Mouse (Mus musculus) left cerebral cortex, adult 9 months (tissue): ENCODE measurements at regions not wholly inside any gene's neighbourhood (a gene's known extent, or its start where the extent isn't known, plus 50 kb on each side); places are given as distances from the start of the nearest gene placed in this dataset.
A peak's percentile ranks its signal among the peaks of the same experiment; 100 is the strongest.

ENCODE experiments used
- DNase-seq, 2 experiments: peaks; one replicate each; pipeline ENCODE4 v3.0.0; 2022; ENCODE audit warnings: low spot score in 2 of 2

DNA sequence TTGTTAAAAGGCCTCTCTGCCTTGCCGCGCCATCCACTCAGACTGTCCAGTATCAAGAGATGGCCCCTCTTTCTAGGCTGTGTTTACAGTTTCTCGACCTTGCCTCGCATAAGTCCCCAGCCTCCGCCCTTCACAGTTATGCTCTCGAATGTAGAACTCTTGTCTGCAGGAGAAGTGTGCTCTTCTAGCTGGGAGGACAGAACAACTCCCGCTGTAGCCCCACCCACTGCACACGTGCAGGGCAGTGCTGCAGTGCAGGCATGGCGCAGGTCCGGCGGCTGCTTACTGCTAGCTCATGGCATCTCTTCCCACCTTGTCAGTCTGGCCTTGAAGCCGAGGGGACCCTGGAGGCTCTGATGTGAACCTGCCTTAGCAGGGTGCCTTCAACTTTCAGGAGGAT is 145.7 kb upstream of the Lrfn2 start:
- no peak for DNase-seq

DNA sequence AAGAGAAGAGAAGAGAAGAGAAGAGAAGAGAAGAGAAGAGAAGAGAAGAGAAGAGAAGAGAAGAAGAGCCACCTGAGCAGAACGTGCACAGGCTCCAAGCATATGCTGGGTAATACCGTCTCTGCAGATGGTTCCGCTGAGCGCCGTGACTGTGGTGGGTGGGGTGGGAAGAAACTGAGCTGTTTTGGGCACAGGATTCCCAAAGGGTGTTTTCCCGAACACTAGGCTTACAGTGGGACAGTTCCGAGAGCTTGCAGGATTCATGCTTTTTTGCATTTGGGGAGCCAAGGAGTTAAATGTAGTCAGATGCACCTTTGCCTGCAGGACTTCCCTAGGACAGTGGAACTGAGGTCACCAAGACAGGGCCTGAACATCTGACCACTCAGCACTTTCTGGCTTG is 142.3 kb upstream of the Lrfn2 start:
- peak in 1 of 2 experiments; percentile 64 for DNase-seq

DNA sequence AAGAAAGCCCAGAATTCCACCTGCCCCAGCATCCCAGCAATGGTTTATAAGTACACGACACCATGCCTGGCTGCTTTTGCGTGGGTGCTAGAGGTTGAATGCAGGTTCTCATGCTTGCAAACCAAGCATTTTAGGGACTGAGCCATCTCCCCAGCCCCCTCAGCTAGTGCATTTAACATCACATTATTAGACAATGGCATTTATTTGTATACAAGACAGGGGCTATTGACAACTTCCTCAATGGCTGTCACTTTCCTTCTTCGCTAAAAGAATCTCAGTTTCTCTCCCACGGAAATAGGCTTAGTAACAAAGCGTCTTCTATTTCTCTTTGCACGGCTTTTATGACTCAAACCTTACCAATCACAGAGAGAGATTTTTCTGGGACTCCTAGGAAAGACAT is 141.7 kb upstream of the Lrfn2 start:
- DNase-seq, result no peak

DNA sequence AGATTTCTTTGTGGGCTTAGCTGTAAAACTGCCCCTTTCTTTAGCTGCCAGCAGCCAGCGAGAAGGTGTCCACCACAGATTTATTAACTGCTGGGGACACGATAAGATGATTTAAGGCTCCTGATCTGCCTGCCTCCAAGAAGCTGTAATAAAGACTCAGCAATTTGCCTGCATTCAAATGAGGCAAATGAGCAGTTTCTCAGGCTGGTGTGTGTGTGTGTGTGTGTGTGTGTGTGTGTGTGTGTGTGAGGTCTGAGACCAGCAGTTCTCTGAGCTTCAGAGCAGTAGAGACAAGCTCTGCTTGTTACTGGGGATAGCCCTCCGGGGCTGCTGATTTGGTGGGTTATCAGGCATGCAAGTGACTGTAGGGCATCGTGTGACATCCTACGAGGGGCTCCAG is 139.2 kb upstream of the Lrfn2 start:
- DNase-seq, result no peak

DNA sequence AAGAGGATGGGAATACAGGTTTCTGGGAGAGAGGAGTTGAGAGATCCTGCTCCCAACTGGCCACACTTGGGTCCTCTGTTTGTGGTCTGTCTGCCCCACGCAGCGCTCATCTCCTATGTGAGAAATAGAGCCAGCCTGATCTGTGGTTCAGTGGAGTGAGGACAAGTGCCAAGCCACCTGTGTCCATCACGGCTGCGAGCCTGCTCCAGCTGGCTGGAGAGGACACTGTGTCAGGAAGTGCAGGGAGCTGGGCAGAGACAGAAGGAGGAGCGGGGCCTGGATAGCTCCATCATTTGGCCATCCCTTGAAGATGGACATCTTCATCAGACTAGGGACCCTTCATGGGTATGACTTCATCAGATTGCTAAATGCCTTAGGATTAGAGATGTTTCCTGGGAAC is 136.4 kb upstream of the Lrfn2 start:
- no peak for DNase-seq

DNA sequence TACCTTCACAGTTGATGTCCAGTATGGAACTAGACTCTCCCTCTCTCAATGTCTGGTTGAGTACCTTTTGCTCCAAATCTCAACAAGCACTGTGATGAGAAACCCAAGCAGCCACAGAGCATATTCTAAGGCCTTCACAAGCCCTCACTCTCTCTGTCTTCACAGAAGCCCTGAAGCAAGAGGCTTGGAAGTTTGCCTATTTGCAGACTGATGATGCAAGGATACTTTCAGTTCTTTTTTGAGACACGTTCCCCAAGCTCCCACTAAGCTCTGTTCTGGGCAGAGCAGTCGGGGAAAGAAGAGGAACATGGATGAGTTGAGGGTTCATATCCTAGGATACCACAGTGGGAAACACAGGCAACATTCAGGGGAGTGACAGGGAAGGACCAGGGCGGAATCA is 134.0 kb upstream of the Lrfn2 start:
- DNase-seq, result no peak

DNA sequence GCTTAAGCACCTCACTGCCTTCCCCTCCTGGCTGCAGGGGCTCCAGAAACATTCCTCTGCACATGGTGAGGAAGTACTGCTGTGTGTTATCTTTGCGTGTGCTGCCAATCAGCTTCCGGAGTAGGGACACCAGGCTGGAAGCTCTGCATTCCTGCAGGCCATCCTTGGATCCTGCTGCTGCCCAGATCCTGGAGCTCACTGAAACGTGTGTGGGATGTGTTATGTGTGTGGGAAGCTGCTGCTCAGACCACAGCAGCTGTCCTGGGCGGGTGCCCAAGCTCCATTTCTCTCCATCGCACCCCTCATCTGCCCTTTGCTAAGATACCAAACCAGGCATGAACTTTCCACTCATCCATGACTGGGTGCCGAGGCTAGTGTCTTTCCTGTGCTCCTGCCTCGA is 129.5 kb upstream of the Lrfn2 start:
- DNase-seq, result peak in 1 of 2 experiments; percentile 60

DNA sequence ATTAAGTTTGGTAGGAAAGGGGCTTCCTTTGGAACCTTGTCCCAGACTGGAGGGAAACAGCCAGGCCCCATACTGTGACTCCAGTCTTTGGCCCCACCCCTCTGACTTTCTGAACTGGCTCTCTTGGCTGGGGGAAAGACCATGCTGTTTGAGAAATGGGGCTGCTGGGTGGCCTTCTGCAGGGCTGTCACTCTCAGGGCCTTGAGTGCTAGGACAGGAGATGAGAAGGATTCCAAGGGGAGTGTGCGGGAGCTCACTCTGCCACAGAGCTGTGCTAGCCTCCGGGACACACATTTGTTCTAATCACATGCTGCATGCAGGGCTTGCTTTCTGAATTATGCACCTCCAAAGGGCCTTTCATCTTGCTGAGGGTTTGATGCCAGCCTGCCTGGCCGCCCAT is 124.3 kb upstream of the Lrfn2 start:
- no peak for DNase-seq

DNA sequence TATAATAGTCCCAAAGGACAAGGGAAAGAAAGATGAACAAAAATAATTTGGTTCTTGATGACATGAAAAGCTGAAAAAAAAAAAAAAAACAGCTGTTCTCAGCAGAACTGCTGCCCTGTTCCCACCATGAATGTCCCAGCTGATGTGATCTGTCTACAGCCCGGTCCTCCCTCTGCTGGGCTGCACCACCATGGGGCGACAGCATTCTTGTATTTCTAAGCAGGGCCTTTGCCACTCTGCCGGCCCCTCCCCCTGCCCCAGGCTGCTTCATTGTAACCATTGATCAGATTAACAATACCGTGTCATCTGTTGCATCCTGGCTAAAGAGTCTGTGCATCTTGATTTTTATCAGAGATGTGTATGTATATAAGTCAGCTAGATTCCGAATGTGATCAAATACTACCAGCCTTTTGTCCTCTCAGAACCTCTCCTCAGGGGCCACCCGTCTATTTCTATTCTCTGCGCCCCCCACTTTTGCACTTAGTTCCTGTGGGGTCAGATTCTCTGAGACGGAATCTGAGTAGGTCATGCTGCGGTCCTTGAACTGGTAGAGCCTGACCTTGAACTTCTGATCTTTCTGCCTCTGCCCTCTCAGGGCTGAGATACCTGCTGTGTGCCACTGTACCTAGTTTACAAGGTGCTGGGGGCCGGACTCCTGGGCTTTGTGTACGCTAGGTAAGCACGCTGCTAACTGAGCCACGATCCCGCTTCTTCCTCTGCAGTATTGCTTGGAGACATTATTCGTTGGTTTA is 117.2 kb upstream of the Lrfn2 start:
- DNase-seq, result no peak

DNA sequence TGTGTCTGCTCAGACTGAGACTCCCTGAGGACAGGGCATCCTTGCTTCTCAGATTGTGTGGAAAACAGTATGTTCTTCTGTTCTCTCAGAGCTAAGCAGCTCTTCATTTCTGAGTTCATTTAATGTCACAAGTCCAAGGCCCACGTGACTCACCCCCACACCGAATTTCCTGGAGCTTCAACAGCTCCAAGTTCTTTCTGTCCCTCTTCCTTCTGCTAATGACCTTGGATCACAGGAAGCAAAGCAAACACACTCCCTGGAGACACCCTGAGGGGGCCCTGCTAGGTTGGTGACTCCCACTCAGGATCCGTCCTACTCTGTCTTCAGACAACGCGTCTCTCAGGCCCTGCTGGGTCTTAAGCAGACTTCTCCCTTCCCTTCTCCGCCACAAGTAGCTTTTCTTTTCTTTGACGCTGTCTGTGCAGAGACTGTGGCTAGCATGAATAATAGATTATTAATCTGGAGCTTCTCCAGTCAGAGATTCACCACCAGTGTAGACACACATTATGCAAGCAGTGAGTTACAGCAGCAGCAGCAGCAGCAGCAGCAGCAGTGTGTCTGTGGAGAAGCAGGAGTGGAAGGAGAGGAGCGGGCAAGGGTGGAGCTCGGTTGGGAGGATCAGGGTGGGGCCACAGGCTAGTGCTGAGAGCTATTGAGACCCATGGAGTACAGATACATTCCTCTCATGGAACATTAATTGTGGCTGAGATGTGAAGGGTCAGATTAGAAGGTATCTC is 115.4 kb upstream of the Lrfn2 start:
- no peak for DNase-seq

DNA sequence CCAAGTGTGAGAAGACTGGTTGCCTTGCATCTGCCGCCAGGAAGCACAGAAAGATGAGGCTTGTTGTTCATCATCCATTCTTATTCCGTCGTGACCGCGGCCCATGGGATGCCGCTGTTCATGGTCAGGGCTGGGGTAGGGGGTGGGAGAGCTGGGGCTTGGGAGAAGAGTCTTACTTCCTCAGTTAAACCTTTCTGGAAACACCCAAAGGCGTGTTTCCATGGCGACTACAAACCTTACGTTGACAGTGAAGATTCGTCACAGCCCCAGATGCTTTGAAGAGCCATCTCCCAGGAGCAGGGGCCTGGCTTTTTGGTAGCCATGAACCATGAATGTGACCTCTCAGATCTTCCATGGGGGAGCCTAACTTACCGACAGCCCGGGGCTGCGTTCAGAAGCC is 114.6 kb upstream of the Lrfn2 start:
- DNase-seq, result no peak

DNA sequence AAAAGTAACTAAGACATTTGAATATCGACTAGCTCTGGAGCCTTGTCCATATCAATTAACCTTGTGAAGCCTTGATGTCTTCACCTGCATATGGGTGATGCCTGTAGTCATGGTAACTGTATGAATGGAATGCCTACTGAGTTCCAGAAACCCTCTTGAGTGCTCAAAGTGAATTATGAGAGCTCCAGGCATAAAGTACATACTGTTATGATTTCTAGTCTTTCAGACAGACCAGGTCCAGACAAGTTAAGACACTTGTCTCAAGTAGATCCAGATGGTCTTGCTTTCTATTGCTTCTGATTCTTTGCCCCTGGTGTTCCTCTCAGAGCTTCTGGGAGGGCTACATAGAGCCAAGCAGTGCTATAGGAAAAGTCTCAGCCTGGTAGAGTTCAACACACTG is 112.5 kb upstream of the Lrfn2 start:
- DNase-seq, result no peak

DNA sequence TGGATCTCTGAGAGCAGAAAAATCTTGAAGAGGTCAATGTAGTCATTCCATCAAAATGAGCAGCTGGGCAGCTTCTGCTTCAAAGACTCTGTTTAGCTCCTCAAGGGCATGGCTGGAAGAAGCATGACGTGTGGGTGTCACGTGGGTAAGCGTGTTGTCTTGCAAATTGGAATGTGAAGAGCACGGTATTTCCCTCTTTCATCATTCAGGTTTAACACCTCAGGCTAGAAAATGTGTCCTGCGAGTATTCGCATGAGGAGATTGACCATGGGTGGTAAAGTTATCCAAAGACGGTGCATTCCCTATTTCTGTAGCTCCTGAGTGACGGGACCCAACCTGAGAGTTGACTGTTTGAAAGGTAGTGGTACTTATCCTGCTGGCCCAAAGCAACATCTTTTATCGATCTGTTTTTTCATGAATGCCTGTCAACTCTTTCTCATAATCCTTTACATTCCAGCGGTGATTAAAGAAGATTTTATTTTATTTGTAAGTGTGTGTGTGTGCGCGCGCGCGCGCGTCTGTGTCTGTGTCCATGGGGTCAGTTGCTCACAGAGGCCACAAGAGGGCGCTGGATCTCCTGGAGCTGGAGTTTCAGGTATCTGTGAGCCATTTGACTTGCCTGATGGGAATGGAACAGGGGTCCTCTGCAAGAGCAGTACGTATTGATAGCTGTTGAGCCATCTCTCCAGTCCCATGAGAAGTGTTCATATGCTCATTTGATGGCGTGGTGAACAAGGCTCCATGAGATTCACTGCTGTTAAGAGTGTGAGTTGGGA is 109.9 kb upstream of the Lrfn2 start:
- DNase-seq, result no peak

DNA sequence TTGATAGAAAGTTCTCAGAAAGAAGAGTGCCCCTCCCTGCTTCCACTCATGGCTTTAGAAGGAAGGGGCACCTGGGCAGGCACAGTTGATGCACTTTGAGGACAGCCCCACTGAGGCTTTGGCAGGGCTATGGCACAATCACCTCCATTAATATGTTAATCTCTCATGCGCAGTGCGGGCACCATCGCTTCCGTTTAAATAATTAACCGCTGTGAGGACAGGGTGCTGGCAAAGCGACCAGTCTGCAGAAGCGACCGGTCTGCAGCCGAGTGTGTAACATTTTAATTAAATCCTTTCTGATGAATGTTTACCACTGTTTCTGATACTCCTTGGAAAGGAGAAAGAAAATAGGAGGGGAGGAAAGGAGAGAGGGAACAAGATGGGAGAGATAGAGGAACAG is 108.3 kb upstream of the Lrfn2 start:
- DNase-seq, result no peak

DNA sequence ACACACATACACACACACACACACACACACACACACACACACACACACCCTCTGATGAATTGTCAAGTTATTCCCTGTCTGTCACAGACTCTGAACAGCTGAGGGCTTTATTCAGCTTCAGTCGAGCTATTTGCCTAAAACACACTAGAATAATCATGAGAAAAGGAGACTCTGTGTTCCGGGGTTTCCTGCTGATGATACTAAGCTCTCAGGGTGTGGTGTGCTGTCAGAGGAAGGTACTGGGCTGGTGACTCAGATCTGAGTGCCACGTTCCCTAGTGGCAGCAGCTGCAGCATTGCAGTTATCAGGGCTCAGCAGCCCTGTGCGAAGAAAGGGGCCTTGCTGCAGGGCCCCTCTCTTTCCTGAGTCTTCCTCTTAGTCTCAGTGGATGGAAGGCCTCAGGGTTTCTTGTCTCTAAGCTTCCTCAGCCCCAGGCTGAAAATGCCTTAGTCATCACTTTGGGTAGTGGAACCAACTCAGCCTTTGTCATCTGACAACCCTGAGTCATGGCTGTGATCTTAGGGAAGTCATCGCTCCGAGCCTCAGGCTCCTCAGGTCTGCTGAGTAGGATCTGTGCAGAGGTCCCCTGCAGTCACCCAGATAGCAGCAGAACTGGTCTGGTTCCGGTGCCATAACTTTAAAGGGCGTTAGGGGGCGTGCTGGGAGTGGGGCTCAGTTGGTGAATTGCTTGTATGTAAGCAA is 106.8 kb upstream of the Lrfn2 start:
- no peak for DNase-seq

DNA sequence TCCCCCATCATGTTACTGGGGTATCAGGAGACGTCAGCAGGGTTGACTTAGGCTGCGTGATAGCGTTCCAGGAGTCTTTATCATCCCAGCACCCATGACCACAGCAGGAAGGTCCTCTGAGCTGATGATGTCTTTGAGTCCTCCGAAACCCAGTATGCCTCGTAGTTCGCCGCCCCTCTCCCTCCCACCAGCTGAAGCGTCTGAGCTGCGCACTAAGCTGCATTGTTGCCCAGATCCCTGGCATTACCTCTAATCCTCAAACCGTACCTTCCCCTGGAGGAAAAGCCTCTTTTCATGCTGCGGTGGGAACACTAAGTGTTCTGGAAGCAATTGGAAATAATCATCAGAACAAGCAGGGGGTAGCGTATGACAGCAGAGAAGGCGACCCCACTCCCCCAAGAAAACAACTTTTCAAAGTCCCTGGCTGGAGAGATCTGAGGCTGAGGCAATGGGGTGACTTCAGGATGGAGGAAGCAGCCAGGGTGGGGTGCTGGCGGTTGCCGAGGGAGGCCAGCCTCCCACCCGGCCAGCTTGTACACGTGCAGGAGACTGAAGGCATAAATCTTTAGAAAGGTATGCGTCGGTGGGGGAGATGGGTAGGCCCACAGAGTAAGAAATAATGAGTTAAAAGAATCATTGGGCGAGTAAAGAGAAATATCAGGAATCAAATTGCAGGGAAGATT is 93.7 kb upstream of the Lrfn2 start:
- no peak for DNase-seq

DNA sequence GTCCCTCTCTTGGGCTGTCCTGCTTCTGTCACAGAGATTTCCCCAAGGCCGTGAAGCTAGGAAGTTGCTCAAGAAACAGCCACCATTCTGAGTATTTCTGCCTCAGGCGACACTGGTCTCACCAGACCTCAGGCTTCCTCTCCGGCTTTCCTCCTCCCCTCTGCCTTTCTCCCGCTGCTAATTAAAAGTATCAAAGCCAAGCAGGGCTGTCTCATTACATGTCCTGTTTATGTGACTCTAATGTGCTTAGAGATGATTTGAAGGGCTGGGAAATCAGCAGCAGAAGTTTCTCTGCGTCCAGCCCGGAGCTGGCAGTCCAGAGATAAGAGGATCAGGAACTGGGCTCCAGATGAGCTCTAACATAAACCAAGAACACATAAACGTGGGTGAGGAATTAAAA is 84.3 kb upstream of the Lrfn2 start:
- no peak for DNase-seq

DNA sequence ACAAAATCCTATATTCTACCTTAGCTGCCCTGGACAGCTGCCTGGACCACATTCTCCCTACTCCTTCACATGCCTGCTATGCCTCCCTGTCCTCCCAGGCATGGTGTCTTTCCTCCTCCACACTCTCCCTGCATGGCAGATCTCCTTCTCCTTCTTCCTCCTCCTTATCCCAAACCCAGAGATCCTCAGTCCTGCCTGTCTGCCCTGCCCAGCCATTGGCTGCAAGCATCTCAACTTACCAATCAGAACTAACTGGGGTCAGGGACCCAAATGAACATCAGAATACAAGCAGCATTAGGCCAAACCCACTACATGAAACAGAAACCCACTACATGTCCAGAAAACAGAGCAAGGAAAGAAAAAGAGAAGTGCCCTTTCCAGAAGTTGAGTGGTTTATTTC is 81.3 kb upstream of the Lrfn2 start:
- DNase-seq, result no peak

DNA sequence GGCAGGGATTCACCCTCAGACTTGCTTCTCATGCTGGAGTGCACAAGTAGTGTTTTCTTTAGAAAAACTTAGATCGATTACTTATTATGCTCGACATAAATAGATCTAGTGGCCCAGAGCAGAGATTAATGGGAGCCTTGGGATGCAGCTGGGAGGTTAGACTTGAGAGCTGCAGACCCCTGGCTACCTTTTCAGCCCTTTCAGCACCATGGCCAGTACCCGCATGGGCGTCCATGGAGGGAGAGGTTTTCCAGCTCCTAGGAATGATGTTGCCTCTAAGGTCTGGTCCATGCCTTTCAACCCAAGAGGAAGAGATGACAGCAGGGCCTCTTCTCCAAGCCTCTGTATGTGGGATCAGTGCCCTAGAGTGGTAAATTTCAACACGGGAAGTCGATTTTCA is 73.3 kb upstream of the Lrfn2 start:
- DNase-seq, result no peak

DNA sequence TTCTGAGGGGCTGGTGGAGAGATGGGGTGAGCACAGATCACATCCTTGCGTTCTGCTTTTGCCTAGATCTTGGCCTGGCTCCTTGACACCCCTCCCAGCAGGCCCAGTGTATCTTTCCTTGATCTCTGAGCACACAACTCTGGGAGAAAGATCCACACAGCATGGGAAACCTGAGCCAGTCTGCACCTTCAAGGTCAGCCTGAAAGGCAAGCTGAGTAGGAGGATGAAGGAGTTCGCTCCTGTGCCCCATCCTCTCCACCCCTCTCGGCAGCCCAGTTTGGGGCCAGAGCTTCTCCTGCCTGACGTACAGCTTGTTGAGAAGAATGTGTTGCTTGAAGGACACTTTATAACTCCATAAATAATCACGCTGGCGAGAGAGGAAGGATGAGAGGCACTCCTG is 61.7 kb upstream of the Lrfn2 start:
- no peak for DNase-seq

DNA sequence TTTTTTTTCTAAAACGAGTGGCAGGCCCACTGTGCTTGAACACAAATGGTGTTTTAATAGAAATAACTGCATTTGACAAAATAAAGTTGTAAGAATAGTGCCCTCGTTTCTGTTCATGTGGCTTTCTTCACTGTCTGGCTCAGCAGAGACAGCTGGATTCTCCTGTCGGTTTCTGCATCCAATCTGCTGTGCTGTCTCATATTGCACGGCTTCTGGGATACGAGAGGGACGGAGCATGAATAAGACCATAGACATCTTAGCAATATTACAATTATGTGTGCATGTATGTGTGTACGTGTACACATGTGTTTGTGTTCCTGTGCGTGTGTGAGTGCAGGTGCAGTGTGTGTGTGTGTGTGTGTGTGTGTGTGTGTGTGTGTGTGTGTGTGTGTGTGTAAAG is 54.7 kb upstream of the Lrfn2 start:
- peak in 1 of 2 experiments; percentile 7 for DNase-seq

DNA sequence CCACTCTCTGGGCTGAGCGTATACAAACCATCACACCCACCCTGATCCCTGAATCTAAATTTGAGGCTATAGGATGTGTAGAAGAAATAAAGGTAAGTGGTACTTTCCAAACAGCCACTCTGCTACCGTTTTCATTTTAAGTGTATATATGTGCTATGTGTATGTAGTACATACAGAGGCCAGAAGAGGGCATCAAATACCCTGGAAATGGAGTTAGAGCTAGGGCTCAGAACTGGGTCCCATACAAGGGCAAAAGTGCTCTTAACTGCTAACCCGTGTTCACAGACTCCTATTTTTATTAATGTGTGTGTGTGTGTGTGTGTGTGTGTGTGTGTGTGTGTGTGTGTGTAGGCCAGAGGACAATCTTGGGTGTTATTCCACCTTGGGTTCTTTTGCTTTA is 51.6 kb upstream of the Lrfn2 start:
- DNase-seq, result no peak
